Mouse (Mus musculus) regulatory T cell (primary cell): ENCODE results near the gene Gm49394.

Experiments
- in situ Hi-C: fragments of 300-600 bp; cut with MboI, MseI; formaldehyde crosslinking; loops from one replicate; pipeline ENCODE4 v1.15.1; 2025; ENCODE audit warnings: high pct_unique_total_duplicates

Gene Gm49394

DNA sequence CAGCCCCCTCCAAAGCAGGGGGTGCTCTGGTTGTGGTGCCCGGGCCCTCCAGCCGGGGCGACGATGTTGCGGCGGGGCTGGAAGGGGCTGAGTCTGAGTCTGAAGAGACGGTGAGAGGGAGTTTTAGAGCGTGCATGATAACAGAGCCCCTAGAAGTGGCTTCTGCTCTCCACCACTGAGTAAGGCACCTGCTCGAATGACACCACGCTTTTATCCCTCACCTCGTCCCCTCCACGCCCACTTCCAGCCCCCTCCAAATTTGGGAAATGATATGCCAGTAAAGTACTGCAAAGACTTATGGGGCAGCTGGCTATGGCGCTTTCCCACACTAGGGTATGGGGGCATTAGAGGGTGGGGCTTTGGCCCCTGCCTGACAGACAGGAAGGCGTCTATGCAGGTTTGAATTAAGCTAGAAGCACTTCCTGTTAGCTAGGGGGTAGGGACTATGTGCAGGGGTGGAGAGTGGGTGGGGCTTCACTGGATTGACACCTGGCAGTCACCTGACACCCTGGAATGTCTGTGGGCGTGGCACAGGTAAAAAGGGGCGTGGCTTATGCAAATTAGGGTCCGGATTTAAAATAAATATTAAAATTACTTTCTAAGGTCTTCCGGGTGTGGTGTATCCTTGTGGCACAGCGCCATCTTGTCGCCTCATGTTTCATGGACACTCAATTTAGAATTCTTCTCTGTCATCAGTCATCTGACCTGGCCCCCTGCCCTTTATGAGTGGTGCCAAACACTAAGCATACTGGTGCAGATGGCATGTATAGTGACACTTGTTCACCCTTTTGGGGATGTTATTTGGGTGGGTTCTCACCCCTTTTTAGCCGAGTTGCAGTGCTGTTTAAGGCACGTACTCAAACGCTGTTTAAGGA lies at the start of gene Gm49394:
Gene Gm49394 (minus strand): TSS at position 192 of the 875 bp plus-strand sequence.
- in situ Hi-C loops, result no loop called here

DNA sequence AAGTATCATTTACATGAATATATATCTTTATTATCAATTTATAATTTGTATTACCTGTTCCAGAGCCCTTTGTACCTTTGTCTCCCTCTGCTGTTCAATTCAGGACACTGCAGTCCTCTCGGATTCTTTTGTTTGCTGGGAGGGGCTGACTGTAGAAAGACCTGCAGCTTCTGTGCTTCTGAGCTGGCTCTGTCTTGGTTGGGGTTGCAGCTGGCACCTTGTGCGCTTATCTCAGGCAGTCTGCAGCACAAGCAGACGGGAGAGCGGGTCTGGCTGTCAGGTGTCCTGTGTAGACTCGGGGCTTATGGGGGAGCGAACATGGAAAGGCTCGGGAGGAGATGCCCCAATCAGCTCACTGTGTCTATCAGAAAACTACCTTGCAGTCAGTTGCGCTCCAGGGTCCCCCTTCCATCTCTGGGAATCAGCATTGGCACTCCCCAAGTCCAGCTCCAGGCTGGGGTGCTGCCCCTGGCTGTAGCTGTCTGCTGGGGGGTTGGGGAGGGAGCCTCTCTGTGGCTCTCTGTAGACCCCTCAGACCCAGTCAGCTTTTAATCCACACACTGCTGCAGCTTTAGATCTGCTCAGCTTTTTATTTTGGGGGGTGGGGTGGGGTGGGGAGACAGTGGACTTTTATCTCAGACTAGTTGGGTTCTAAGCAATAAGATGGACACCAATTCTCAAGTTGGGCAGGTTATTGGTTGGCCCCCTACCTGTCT lies 45.2 kb upstream of the Gm49394 start:
- in situ Hi-C loops, result no loop called here

DNA sequence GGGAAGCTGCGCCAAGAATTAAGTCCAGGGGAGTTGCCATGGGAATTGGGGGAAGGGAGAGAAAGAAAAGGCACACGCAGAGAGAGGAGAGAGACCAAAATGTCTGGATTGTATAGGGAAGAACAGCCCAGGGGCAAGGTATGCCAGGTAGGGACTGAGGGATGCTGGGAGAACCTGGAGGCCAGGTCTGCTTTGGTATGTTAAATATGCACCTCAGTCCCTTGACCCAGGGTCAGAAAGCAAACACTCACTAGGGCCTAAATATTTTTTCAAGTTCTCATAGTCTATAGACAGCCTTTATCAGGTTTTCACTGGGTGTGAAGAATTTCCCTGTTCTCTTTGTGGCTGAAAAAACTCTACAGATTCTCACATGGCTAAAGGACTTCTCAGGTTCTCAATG lies 37.1 kb upstream of the Gm49394 start:
- in situ Hi-C loops, result no loop called here

DNA sequence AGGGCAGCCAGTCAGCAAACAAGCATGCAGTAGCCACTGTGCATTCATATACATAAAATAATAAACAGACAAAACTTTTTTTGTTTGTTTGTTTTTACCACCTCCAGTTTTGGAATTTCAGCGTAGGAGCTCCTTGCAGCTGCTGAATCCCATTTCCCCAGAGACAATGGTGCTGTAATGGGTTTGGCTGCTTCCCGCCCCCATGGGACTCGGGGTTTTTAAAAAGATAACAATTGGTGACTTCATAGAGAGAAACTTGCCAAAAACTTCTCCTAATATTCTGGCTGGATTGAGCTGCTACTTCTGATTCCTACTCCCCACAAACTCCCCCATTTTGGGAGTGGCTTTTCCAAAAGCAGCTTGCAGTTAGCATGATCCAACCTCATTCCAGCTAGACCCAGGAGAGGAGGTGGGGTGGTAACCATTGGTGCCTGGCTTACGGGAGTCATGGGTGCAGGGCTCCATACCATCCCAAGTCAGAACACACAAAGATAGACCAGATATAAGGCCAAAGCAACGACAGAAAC lies 29.7 kb upstream of the Gm49394 start:
- in situ Hi-C loops, result no loop called here

DNA sequence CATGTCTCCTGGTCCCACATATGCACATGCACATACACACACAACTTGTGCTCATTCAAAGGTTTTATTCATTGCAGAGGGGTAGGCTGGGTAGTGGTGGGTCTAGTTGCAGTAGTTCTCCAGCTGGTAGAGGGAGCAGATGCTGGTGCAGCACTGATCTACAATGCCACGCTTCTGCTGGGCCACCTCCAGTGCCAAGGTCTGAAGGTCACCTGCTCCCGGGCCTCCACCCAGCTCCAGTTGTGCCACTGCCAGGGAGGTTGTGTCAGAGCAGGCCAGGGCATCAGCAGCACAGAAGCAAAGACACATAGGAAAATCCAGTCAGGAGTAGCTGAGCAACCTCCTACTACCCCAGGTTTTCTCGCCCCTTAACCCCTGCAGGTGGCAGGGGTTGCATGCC lies 8.9 kb upstream of the Gm49394 start:
- in situ Hi-C loops, result loop anchor here (5.0 kb wide), 3 partner anchors 71 to 346 kb away; partner anchors contain the start of gene Tnni2

DNA sequence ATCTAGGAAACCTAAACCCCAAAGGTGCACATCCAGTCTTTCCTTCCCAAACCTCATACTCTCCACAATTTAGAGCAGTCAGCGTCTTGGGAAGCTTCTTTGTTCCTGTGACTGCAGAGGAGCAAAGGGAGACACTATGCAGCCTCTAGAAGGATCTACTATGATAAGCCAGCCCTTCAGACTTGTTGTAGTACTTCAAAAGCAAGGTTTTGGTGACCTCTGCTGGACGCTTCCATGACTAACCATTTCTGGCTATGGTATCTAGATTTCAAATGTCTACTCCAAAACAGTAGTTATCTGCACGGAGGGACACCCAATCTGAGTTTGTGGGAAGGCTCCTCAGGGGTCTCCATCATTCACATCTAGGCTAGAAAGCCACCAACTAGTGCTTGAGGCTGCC lies 5.9 kb upstream of the Gm49394 start:
- in situ Hi-C loops, result loop anchor here (5.0 kb wide), 3 partner anchors 68 to 343 kb away; partner anchors contain the start of gene Tnni2

DNA sequence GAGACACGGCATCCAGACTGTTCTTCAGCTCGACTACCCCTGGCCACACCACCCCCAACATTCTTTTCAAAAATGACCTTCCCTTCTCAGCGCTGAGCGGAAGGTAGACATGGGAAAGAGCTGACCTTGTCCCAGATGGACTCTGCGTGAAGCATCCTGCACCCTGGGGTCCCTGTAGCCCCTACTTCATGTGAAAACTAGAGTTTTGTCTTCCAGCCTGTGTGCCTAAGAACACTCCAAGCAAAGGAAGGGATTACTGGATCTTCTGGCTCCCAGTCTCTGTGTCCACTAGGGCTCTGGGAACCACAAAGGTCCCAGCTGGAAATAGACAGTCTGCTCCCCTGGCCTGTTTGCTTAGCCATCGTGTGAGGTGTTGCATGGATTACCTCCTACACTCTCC lies 5.4 kb upstream of the Gm49394 start:
- in situ Hi-C loops, result loop anchor here (5.0 kb wide), 3 partner anchors 68 to 343 kb away; partner anchors contain the start of gene Tnni2

DNA sequence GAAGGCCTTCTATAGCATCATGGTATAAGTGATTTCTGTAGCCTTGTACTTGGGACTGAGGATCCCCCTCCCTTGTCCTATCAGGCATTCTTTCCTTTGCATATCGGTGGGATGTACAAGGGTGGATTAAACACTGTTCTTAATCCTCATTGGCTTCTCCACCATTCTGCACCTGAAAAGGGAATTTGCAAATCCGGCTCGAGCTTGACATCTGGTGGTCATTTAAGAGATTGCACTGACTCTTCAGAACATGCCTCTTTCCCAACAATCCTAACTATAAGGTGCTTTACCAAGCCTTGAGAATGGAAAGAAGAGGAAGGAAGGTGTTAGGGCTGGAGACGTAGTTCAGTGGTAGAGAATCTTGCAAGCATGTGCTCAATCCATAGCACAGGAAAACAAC lies 2.4 kb upstream of the Gm49394 start:
- in situ Hi-C loops, result no loop called here

DNA sequence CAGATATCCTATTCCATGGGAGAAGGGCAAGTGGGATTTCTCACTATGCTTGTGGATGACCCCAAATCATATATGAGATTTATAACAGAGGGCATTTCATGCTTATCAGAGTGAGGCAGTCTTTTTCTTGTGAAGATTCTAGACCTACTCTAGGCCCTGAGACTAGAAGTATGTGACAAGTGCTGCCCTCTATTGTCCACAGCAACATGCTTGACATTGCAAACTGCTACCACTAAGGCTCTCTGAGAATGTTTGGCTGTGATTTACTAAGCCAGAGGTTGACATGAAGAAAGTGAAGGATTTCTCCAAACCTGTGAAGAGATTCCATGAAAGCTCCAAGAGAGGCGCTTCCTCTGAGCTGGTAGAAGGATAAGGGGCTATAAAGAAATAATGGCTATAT lies 1.3 kb upstream of the Gm49394 start:
- in situ Hi-C loops, result no loop called here

DNA sequence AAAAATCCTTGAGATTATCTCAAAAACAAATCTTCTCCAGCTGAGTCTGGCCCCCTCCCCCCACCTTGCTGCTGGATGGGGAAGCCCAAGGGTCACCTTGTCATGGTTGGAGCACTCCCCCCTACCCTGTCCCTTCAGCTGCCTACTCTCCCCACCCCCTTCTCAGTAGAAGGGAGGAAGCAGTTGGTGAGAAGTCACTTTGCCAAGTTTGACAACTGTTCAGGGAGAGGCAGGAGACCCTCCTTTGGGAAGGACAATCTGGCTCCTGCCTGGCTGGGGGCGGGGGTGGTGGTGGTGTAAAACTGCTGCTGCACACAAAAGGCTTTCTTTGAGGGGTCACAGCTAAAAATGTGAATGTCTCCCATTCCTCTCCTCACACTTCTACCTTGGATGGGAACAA lies 1.4 kb downstream of the Gm49394 start:
- in situ Hi-C loops, result no loop called here

DNA sequence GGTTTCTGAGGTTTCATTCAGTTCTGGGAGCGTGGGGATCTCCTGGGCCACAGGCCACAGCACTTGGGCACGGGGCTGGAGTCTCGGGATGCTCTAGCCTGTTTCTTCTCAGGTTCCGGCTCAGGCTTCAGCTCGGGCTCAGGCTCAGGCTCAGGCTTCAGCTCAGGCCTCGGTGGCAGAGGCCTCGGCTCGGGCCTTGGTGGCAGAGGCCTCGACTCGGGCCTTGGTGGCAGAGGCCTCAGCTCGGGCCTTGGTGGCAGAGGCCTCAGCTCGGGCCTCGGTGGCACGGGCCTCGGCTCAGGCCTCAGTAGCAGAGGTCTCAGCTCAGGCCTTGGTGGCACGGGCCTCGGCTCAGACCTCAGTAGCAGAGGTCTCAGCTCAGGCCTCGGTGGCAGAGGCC lies 2.2 kb downstream of the Gm49394 start:
- in situ Hi-C loops, result no loop called here

DNA sequence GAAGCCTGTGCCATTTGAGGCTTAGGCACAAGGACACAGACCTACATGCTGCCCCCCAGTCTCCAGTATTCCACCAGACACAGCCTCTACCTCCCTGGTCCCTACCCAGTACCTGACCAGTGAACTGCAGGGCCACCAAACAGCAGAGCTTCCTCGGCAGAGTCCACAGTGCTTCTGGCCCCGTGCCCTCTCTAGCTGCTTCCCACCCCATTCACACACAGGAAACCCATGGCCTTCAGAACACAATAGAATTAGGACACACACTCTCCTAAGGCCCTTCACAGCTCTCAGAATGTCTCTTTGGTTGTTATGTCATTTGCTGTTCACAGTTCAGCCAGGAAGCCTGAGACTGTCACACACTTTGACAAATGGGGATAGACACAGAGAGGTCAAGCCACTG lies 3.1 kb downstream of the Gm49394 start, which contains the start of gene Igf2:
Gene Igf2 (minus strand): TSS at position 158 of the 400 bp plus-strand sequence.
- in situ Hi-C loops, result no loop called here

DNA sequence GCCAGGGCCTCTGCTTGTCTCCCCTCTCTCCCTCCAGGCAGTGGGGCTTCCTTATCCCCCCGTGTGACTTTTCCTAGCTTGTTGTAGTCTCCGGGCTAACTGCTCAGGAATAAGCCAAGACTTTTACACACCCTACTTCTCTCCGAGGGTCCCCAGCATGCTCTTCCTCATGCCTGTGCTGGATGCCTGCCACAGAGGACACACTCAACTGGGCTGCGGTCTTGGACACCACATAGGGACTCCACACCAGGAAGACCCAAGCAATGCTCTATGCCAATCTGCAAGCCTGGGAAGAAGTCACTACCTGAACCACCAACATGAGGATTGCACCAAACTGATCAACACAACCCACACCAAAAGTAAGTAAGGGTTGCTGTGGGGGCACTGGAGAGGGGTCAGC lies 3.6 kb downstream of the Gm49394 start:
- in situ Hi-C loops, result no loop called here

DNA sequence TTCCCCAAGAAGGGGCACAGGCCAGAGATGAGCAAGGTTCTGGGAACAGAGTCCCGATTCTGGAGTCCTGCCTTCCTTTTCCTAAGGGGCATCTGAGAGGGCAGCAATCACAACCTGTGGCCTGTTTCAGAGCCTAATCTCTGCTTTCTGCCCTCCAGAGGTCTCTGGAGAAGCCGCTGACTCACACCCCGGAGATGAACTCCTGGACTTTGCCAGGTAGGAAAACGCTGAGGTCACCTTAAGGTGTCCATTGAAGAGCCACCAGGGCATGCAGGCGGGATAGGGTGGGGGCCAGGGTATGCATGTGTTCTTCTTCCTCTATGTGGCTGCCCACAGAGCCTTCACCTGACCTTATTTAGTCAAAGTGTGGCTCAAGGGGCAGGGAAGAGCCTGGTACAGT lies 4.4 kb downstream of the Gm49394 start:
- in situ Hi-C loops, result no loop called here

DNA sequence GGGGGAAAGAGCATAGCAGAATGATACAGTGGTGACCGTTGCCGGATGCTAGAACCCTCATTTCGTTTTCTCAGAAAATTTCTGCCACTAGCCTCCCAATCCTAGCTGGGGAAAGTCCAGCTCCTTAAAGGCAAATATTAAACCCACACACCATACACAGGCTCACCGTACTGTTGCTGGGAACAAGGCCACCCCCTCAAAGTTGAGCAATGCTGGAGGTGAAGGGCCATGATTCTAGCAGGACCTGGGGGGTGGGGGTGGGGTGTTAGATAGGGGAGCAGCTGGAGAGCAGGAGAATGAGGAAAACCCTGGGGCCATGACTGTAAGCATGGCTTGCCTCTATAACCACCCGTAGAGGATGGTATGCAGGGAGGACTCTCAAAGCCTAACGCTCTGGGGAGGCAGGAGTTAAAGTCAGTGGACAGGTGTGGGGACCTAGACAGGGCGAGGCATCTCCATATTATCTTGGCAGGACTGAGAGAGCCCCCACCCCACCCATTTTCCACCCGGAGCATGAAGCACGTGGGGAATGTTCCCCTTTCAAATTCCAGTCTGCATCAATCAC lies 5.2 kb downstream of the Gm49394 start:
- in situ Hi-C loops, result no loop called here

DNA sequence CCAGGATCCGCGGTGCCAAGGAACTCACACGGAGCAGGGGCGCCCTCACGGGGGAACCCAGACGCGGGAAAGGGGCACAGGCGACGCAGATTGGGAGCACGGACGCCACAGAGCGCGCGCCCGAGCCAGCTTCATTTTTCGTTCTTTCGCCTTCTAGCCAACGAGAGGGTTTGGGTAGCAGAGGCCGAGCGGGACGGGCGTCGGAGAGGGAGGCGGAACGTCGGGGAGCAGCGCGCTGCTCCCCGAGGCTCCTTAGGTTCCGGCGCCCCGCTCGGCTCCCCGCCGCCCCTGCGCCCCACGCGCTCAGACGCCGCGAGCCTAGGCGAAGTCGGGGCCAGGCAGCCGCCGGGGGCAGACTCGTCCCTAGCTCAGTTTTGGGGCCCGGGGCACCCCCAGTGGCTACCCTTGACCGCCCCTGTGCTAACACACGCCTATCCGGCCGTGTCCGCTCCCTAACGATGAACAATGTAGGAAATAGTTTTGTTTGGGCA lies 5.8 kb downstream of the Gm49394 start:
- in situ Hi-C loops, result no loop called here

DNA sequence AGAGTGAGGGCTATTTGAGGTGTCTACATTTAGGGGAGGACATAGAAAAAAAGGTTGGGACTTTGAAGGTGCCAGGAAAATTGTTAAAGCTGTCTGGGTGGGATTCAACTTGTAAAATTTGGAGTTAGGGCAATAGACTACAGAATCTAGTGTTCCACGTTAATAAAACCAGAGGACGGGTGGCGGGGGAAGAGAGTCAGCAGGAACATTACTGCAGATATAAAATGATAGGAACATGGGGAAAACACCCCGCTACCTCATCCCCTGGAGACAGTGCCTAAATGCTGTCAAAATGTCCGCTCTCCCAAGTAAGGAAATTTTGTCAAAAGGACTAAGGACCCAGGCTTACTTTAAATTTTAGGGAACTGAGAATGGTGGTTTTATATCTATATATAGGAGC lies 6.6 kb downstream of the Gm49394 start:
- in situ Hi-C loops, result no loop called here

DNA sequence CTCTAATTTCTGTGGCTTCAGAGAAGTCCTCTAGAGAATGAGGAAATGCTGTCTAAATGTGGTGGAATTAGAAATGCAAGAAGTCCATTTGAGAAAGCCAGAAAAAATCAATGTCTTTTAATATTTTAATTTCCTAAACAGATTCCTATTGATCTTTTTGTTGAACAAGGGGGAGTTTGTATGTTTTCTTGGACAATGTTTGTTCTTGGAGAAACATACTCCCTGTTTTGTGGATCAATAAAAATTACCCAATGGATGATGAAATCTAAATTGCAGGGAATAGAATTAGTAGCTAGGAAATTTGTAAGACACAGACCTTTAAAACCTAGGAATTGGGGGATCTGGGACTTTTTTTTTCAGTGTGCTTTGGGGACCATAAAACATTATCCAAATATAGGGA lies 7.9 kb downstream of the Gm49394 start:
- in situ Hi-C loops, result no loop called here

DNA sequence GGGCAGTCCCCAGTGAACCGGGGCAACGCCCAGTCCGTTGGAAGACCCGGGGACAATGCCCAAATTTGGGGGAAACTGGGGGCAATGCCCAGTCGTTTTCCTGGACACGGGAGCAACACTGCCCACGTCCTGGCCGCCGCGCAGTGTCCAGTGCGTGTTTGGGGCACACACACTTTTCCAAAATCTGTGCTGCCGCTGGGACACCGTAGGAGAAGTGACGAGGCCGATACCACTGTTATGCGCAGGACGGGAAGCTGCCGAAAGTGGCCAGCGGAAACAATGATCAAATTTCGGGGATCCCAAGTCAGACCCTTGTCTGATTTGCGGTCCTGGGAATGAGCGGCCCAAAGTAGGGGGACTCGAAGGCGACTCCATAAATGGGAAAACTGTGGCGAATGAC lies 8.7 kb downstream of the Gm49394 start:
- in situ Hi-C loops, result no loop called here

DNA sequence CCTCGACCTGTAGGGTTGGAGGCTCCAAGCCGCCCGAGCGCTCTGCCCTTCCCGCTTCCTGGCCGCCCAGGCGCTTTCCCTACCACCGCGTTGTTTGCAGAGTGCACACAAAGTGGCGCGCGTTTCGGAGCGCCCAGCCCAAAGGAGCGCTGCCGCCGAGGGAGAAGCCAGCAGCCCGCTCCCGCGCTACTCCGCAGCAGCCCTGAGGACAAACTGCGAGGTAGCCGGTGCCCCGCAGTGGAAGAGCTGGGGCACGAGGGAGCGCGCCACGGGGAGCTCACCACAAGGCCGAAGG lies 9.1 kb downstream of the Gm49394 start:
- in situ Hi-C loops, result no loop called here

DNA sequence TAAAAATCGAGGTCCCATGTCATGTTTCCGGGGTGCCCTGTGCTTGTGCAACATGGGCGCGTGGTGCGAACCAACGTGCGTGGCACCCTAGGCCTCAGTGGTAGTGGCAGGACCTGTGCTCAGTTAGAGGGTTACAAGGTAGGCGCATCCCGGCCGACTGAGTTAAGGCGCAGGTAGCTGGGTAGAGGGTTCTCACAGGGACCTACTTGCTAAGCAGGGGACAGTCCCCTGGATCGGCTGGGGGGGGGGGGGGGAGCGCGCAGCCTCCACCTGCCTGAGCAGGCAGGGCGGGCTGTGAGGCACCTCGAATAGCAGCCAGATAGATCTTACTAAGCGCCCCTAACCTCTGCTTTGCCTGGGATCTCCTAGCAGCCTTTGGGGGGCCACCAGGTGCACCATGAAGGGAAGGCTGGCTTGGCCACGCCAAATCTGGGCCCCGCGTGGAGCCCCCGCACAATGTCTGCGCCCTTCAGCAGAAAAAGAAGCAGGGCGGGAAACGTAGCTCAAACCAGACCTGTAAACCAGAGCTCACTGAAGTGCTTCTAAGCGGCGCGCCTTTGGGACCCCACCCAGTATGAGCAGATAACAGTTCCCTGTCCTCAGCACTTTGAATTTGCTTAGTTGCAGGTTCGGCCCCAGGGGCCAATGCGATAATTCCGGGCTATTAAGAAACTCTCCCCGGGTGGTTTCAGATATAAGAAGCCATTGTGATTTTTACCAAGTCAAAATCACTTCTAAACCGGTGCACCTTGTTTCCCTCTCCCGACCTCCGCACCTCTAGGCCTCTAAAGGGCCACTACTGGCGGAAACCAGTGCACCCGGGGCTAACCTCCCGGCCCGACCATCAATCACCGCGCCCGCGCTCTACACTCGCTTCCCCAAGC lies 9.7 kb downstream of the Gm49394 start:
- in situ Hi-C loops, result no loop called here
